Mouse (Mus musculus) embryonic facial prominence, embryonic 13.5 days (tissue): ENCODE measurements around the gene Scarf1. TPM values are rescaled to one million over a fixed set of nuclear protein-coding genes. Genes with fewer than 3 reads are reported as not detected.

Experiments
- ATAC-seq: fragments of 200-750 bp; cut with Nextera tagmentation; 2 replicates; pipeline ENCODE4 v1.8.0; 2017; ENCODE audit warnings: low read depth; ENCODE audit not compliant: insufficient number of reproducible peaks, insufficient read depth, low FRiP score, low TSS enrichment
- H3K27ac ChIP-seq: fragments of 300-500 bp; sonication (generic); 2 replicates; pipeline ENCODE4 v1.5.1; 2015; ENCODE audit warnings: moderate library complexity, mild to moderate bottlenecking, inconsistent platforms
- H3K27me3 ChIP-seq: fragments of 300-500 bp; sonication (generic); 2 replicates; pipeline ENCODE4 v1.6.1; 2015; ENCODE audit warnings: mild to moderate bottlenecking, inconsistent platforms
- H3K36me3 ChIP-seq: fragments of 300-500 bp; sonication (generic); 2 replicates; pipeline ENCODE4 v1.6.1; 2015; ENCODE audit warnings: mild to moderate bottlenecking, inconsistent platforms
- H3K4me1 ChIP-seq: fragments of 300-500 bp; sonication (generic); 2 replicates; pipeline ENCODE4 v1.6.1; 2015; ENCODE audit warnings: inconsistent platforms
- H3K4me2 ChIP-seq: fragments of 300-500 bp; sonication (generic); 2 replicates; pipeline ENCODE4 v1.6.1; 2015; ENCODE audit warnings: moderate library complexity, mild to moderate bottlenecking, inconsistent platforms
- H3K4me3 ChIP-seq: fragments of 300-500 bp; sonication (generic); 2 replicates; pipeline ENCODE4 v1.5.1; 2015; ENCODE audit warnings: mild to moderate bottlenecking, inconsistent platforms
- H3K9ac ChIP-seq: fragments of 300-500 bp; sonication (generic); 2 replicates; pipeline ENCODE4 v1.6.1; 2015; ENCODE audit warnings: mild to moderate bottlenecking, inconsistent platforms
- H3K9me3 ChIP-seq: fragments of 300-500 bp; sonication (generic); 2 replicates; pipeline ENCODE4 v1.6.1; 2016; ENCODE audit warnings: inconsistent platforms
- WGBS: fragments of 180-500 bp; shearing (Covaris S2); methylation state at CpG from one replicate; pipeline ENCODE4 v1.1.7; 2015; ENCODE audit warnings: mixed read lengths; 5-methylcytosine and 5-hydroxymethylcytosine counted together
- polyA plus RNA-seq: library from polyadenylated mRNA; unstranded; fragments of >200 nt; fragmentation: Nextera tagmentation; extraction: Ambion mirVana; gene quantifications from 2 replicates; pipeline ENCODE4 v1.2.1, GENCODE M21; 2015

Gene Scarf1
- polyA plus RNA-seq, 1 experiment from 2014 or later = 5.0 TPM

GRCm38 (mm10) chr11:75567346-75568114, 54.2 kb downstream of the Scarf1 start:
- Histone ChIP-seq H3K9ac (no peak overlapping the region), H3K4me3 (no peak overlapping the region), H3K36me3 (no peaks in the 10 kb centered on the region), H3K27ac (no peak overlapping the region), H3K4me2 (no peak overlapping the region), H3K4me1 (peaks cover 13% of the 10 kb centered on the region), H3K27me3 (no peaks in the 10 kb centered on the region), H3K9me3 (no peaks in the 10 kb centered on the region)
- ATAC-seq = no peak
- 54% methylated on average over 9 of the region's 9 CpGs for WGBS

- Histone ChIP-seq H3K27ac (no peak overlapping the region), H3K36me3 (no peaks in the 10 kb centered on the region), H3K4me2 (no peak overlapping the region), H3K9me3 (no peaks in the 10 kb centered on the region), H3K4me3 (no peak overlapping the region), H3K27me3 (no peaks in the 10 kb centered on the region), H3K9ac (0 out of 2 replicates have a peak overlapping the region, but pooled peaks have one; percentile 16), H3K4me1 (peaks cover 19% of the 10 kb centered on the region)
- WGBS = 78% methylated on average over 6 of the region's 6 CpGs
- ATAC-seq = no peak
Observed at GRCm38 (mm10) chr11:75568115-75568511, 54.8 kb downstream of the Scarf1 start.

GRCm38 (mm10) chr11:75568962-75569361, 55.6 kb downstream of the Scarf1 start:
- Histone ChIP-seq H3K9me3 (no peaks in the 10 kb centered on the region), H3K9ac (no peak overlapping the region), H3K4me2 (no peak overlapping the region), H3K27me3 (no peaks in the 10 kb centered on the region), H3K27ac (no peak overlapping the region), H3K4me3 (no peak overlapping the region), H3K4me1 (peaks cover 17% of the 10 kb centered on the region), H3K36me3 (no peaks in the 10 kb centered on the region)
- WGBS = 89% methylated on average over 12 of the region's 12 CpGs
- ATAC-seq = no peak

GRCm38 (mm10) chr11:75570375-75571125, 57.2 kb downstream of the Scarf1 start:
- Histone ChIP-seq H3K27me3 (no peaks in the 10 kb centered on the region), H3K9me3 (no peaks in the 10 kb centered on the region), H3K4me2 (no peak overlapping the region), H3K4me1 (peaks cover 15% of the 10 kb centered on the region), H3K27ac (no peak overlapping the region), H3K9ac (no peak overlapping the region), H3K36me3 (no peaks in the 10 kb centered on the region), H3K4me3 (no peak overlapping the region)
- WGBS = 80% methylated on average over 17 of the region's 17 CpGs
- ATAC-seq = no peak

GRCm38 (mm10) chr11:75571126-75571990, 58.0 kb downstream of the Scarf1 start:
- H3K4me1 ChIP-seq = peaks cover 15% of the 10 kb centered on the region
- no peak overlapping the region for H3K4me3 ChIP-seq
- no peak for ATAC-seq
- no peaks in the 10 kb centered on the region for H3K9me3 ChIP-seq
- WGBS = 65% methylated on average over 13 of the region's 14 CpGs
- peak overlapping the region; percentile 56; the same call in 1 of the 2 replicates for H3K27ac ChIP-seq
- H3K4me2 ChIP-seq = no peak overlapping the region
- no peaks in the 10 kb centered on the region for H3K36me3 ChIP-seq
- no peak overlapping the region; the same call in 1 of the 2 replicates for H3K9ac ChIP-seq
- H3K27me3 ChIP-seq = no peaks in the 10 kb centered on the region

GRCm38 (mm10) chr11:75572301-75572791, 59.0 kb downstream of the Scarf1 start:
- Histone ChIP-seq H3K4me2 (peak overlapping the region; percentile 24), H3K4me1 (peaks cover 15% of the 10 kb centered on the region), H3K27me3 (no peaks in the 10 kb centered on the region), H3K27ac (peak overlapping the region; percentile 56), H3K9ac (peak overlapping the region; percentile 55), H3K4me3 (no peak overlapping the region), H3K36me3 (no peaks in the 10 kb centered on the region), H3K9me3 (no peaks in the 10 kb centered on the region)
- no peak for ATAC-seq
- 14% methylated on average over 10 of the region's 10 CpGs for WGBS

- peak overlapping the region; percentile 55 for H3K9ac ChIP-seq
- no peaks in the 10 kb centered on the region for H3K9me3 ChIP-seq
- H3K4me2 ChIP-seq = peak overlapping the region; percentile 24
- peaks cover 15% of the 10 kb centered on the region for H3K4me1 ChIP-seq
- peak; percentile 71 for ATAC-seq
- no peaks in the 10 kb centered on the region for H3K27me3 ChIP-seq
- no peaks in the 10 kb centered on the region for H3K36me3 ChIP-seq
- peak overlapping the region; percentile 56 for H3K27ac ChIP-seq
- no peak overlapping the region for H3K4me3 ChIP-seq
- WGBS = 5% methylated on average over 12 of the region's 12 CpGs
Observed at GRCm38 (mm10) chr11:75572854-75573650, 59.7 kb downstream of the Scarf1 start.

GRCm38 (mm10) chr11:75574378-75575123, 61.2 kb downstream of the Scarf1 start:
- 82% methylated on average over 5 of the region's 5 CpGs for WGBS
- Histone ChIP-seq H3K27ac (no peak overlapping the region), H3K36me3 (no peaks in the 10 kb centered on the region), H3K27me3 (no peaks in the 10 kb centered on the region), H3K4me3 (no peak overlapping the region), H3K9me3 (no peaks in the 10 kb centered on the region), H3K4me2 (no peak overlapping the region), H3K9ac (no peak overlapping the region), H3K4me1 (peaks cover 15% of the 10 kb centered on the region)
- ATAC-seq = no peak

- 78% methylated on average over 9 of the region's 9 CpGs for WGBS
Observed at GRCm38 (mm10) chr11:75575560-75576123, 62.3 kb downstream of the Scarf1 start.

More at GRCm38 (mm10) chr11:75575560-75576123, 62.3 kb downstream of the Scarf1 start:
- peaks cover 15% of the 10 kb centered on the region for H3K4me1 ChIP-seq
- H3K4me3 ChIP-seq = no peak overlapping the region
- no peak overlapping the region for H3K27ac ChIP-seq
- H3K9me3 ChIP-seq = no peaks in the 10 kb centered on the region
- H3K9ac ChIP-seq = no peak overlapping the region
- no peaks in the 10 kb centered on the region for H3K36me3 ChIP-seq
- H3K27me3 ChIP-seq = no peaks in the 10 kb centered on the region
- no peak for ATAC-seq
- H3K4me2 ChIP-seq = no peak overlapping the region
